ENCODE assay signal across 9 mouse cellular contexts in the genomic region with DNA sequence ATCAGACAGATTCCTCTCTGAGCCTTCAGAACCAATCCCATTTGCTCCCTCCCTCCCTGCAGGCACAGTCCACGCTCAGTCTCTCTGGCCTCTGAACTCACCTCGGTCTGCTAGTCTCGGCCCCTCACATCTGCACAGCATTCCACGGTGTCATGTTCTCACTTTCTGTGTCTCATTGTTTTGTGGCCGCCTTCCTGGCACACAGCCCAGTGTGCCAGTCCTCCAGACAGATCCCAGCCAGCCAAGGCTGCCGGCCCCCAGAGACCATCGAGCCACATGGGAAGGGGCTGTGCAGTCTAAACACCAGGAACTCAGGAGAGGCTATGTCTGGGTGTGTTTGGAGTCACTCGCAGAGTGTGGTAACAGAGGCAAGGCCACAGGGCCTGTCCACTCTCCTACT. TPM values are rescaled to one million over a fixed set of nuclear protein-coding genes. Genes with fewer than 3 reads are reported as not detected.
DNase-seq lines count a peak whose midpoint lies in the region; ATAC-seq and TF ChIP-seq lines count a peak whose summit lies in the region.
"Had no signal": no experiment of that assay in that cellular context is flagged by ENCODE, and none has a peak within 500 bp of the region (broad histone marks: within the 10 kb centered on the region; RNA-seq: fewer than 3 reads in every experiment).

No protein-coding gene starts in this region.

- H3K9ac ChIP-seq in embryonic facial prominence, embryonic 14.5 days (ENCODE audit: low read depth, low read length) = peak overlapping the region; percentile 19; the same call in 1 of the 2 replicates
- H3K9ac ChIP-seq in hindbrain, embryonic 13.5 days = no peak overlapping the region
- H3K9ac ChIP-seq in lung, embryonic 14.5 days = no peak overlapping the region

- peaks cover 36% of the 10 kb centered on the region for H3K4me1 ChIP-seq in embryonic facial prominence, embryonic 14.5 days (ENCODE audit: control insufficient read depth, insufficient read depth, low read length)
- H3K4me1 ChIP-seq in hindbrain, embryonic 13.5 days (replicated peaks) = peaks cover 24% of the 10 kb centered on the region
- peaks cover 38% of the 10 kb centered on the region for H3K4me1 ChIP-seq in lung, embryonic 14.5 days (ENCODE audit: insufficient read depth)

- ATAC-seq in embryonic facial prominence, embryonic 14.5 days (ENCODE audit: low read depth) = peak; percentile 91
- ATAC-seq in hindbrain, embryonic 13.5 days (ENCODE audit: low FRiP score) = peak; percentile 68
- ATAC-seq in lung, embryonic 14.5 days (ENCODE audit: insufficient read depth) = peak; percentile 84

- 0% methylated on average over 8 of the region's 8 CpGs for WGBS in embryonic facial prominence, embryonic 14.5 days
- WGBS in hindbrain, embryonic 13.5 days = 10% methylated on average over 8 of the region's 8 CpGs
- WGBS in lung, embryonic 14.5 days = 4% methylated on average over 8 of the region's 8 CpGs

- peak; percentile 42 for DNase-seq in adrenal gland, adult 2 months
- no peak for DNase-seq in adrenal gland, adult 8-10 months
- DNase-seq in embryonic facial prominence, embryonic 14.5 days (ENCODE audit: low spot score) = peak; percentile 93
- peak; percentile 85 for DNase-seq in lung, embryonic 14.5 days
- DNase-seq in retina, embryonic 14.5 days (ENCODE audit: low spot score) = peak; percentile 60
- no peak for DNase-seq in left cerebral cortex, postnatal 14 days (ENCODE audit: low spot score in 2 of 2)
- DNase-seq in layer of hippocampus, adult 18-20 months (ENCODE audit: low spot score in 2 of 2) = no peak

- TF ChIP-seq CTCF in lung, embryonic 14.5 days (IDR thresholded peaks at IDR 0.05; ENCODE audit: low read depth) = no peak

- no peak overlapping the region for H3K4me3 ChIP-seq in embryonic facial prominence, embryonic 14.5 days (ENCODE audit: low read depth, low read length)
- H3K4me3 ChIP-seq in hindbrain, embryonic 13.5 days = no peak overlapping the region
- H3K4me3 ChIP-seq in lung, embryonic 14.5 days (ENCODE audit: low read depth, low read length) = no peak overlapping the region

- intact Hi-C loops in left cerebral cortex, postnatal 14 days (cut with DNase I) = no loop called here

- H3K9me3 ChIP-seq in embryonic facial prominence, embryonic 14.5 days (ENCODE audit: control insufficient read depth, low read length) = no peaks in the 10 kb centered on the region
- no peaks in the 10 kb centered on the region for H3K9me3 ChIP-seq in hindbrain, embryonic 13.5 days
- H3K9me3 ChIP-seq in lung, embryonic 14.5 days (ENCODE audit: low read depth, low read length) = no peaks in the 10 kb centered on the region

- no peaks in the 10 kb centered on the region for H3K27me3 ChIP-seq in embryonic facial prominence, embryonic 14.5 days (replicated peaks; ENCODE audit: control insufficient read depth, insufficient read depth, low read length)
- H3K27me3 ChIP-seq in hindbrain, embryonic 13.5 days = no peaks in the 10 kb centered on the region
- no peaks in the 10 kb centered on the region for H3K27me3 ChIP-seq in lung, embryonic 14.5 days (ENCODE audit: insufficient read depth, low read length)

- H3K4me2 ChIP-seq in embryonic facial prominence, embryonic 14.5 days (ENCODE audit: low read depth, low read length) = peak overlapping the region; percentile 12; the same call in 1 of the 2 replicates
- H3K4me2 ChIP-seq in hindbrain, embryonic 13.5 days = no peak overlapping the region
- no peak overlapping the region for H3K4me2 ChIP-seq in lung, embryonic 14.5 days

- no peaks in the 10 kb centered on the region for H3K36me3 ChIP-seq in embryonic facial prominence, embryonic 14.5 days (ENCODE audit: control insufficient read depth, insufficient read depth, low read length)
- H3K36me3 ChIP-seq in hindbrain, embryonic 13.5 days = no peaks in the 10 kb centered on the region
- no peaks in the 10 kb centered on the region for H3K36me3 ChIP-seq in lung, embryonic 14.5 days (ENCODE audit: insufficient read depth)

- H3K27ac ChIP-seq in embryonic facial prominence, embryonic 14.5 days (replicated peaks; ENCODE audit: low read depth, low read length) = peak overlapping the region; percentile 84
- peak overlapping the region; percentile 77 for H3K27ac ChIP-seq in hindbrain, embryonic 13.5 days
- peak overlapping the region; percentile 89 for H3K27ac ChIP-seq in lung, embryonic 14.5 days (ENCODE audit: low read depth)

RNA-seq across cellular contexts. Expression of a gene that starts 22.9 kb away (rescaled TPM):
- 10 to 100 TPM; 46.9 to 53.0 TPM for total RNA-seq in adrenal gland, adult 2 months (2021)
- polyA plus RNA-seq in adrenal gland, adult 2 months (2012; rRNA removed) = 6.5 and 7.7 TPM in 2 replicates
- total RNA-seq in adrenal gland, adult 8-10 months (2022) = 10 to 100 TPM; 38.0 to 61.1 (median 44.6) TPM
- polyA plus RNA-seq in embryonic facial prominence, embryonic 14.5 days (2014; fragmentation: Nextera tagmentation; extraction: Ambion mirVana) = 39.5 and 40.2 TPM in 2 replicates
- polyA plus RNA-seq in hindbrain, embryonic 13.5 days (2015; fragmentation: Nextera tagmentation; extraction: Ambion mirVana) = 49.9 and 50.0 TPM in 2 replicates
- 50.1 and 52.9 TPM in 2 replicates for polyA plus RNA-seq in lung, embryonic 14.5 days (2014; fragmentation: Nextera tagmentation; extraction: Ambion mirVana)
- total RNA-seq in left cerebral cortex, postnatal 14 days (2021) = 10 to 100 TPM; 30.9 to 36.5 TPM
- total RNA-seq in layer of hippocampus, adult 18-20 months (2021) = 10 to 100 TPM; 27.9 to 29.4 TPM

RNA-seq across cellular contexts. Expression of a gene that starts 32.3 kb away (rescaled TPM):
- 1 to 10 TPM; 6.4 to 9.5 TPM for total RNA-seq in adrenal gland, adult 2 months (2021)
- polyA plus RNA-seq in adrenal gland, adult 2 months (2012; rRNA removed) = 14.3 and 16.2 TPM in 2 replicates
- 1 to 10 TPM; 4.6 to 8.5 (median 5.7) TPM for total RNA-seq in adrenal gland, adult 8-10 months (2022)
- polyA plus RNA-seq in embryonic facial prominence, embryonic 14.5 days (2014; fragmentation: Nextera tagmentation; extraction: Ambion mirVana) = 3.9 and 4.7 TPM in 2 replicates
- 4.9 and 5.3 TPM in 2 replicates for polyA plus RNA-seq in hindbrain, embryonic 13.5 days (2015; fragmentation: Nextera tagmentation; extraction: Ambion mirVana)
- polyA plus RNA-seq in lung, embryonic 14.5 days (2014; fragmentation: Nextera tagmentation; extraction: Ambion mirVana) = 0.34 TPM in 1 of 2 replicates, not detected in the other
- total RNA-seq in left cerebral cortex, postnatal 14 days (2021) = not detected
- not detected for total RNA-seq in layer of hippocampus, adult 18-20 months (2021)
- total RNA-seq: gastrocnemius, postnatal 4 days had no signal

RNA-seq across cellular contexts. Expression of a gene that starts 49.9 kb away (rescaled TPM):
- total RNA-seq in adrenal gland, adult 2 months (2021) = 10 to 100 TPM; 34.1 to 43.0 TPM
- 7.4 and 8.6 TPM in 2 replicates for polyA plus RNA-seq in adrenal gland, adult 2 months (2012; rRNA removed)
- 10 to 100 TPM; 42.6 to 60.9 (median 46.0) TPM for total RNA-seq in adrenal gland, adult 8-10 months (2022)
- 13.8 and 14.5 TPM in 2 replicates for polyA plus RNA-seq in embryonic facial prominence, embryonic 14.5 days (2014; fragmentation: Nextera tagmentation; extraction: Ambion mirVana)
- 27.1 and 27.7 TPM in 2 replicates for polyA plus RNA-seq in hindbrain, embryonic 13.5 days (2015; fragmentation: Nextera tagmentation; extraction: Ambion mirVana)
- 16.5 and 16.6 TPM in 2 replicates for polyA plus RNA-seq in lung, embryonic 14.5 days (2014; fragmentation: Nextera tagmentation; extraction: Ambion mirVana)
- 100 to 1,000 TPM; 132 to 137 TPM for total RNA-seq in left cerebral cortex, postnatal 14 days (2021)
- total RNA-seq in layer of hippocampus, adult 18-20 months (2021) = 10 to 100 TPM; 93.4 to 97.0 TPM

RNA-seq across cellular contexts. Expression of a gene that starts 55.9 kb away (rescaled TPM):
- 1 to 10 TPM; 5.1 to 8.5 TPM for total RNA-seq in adrenal gland, adult 2 months (2021)
- 8.4 and 9.4 TPM in 2 replicates for polyA plus RNA-seq in adrenal gland, adult 2 months (2012; rRNA removed)
- 1 to 10 TPM; 5.5 to 8.7 (median 7.0) TPM for total RNA-seq in adrenal gland, adult 8-10 months (2022)
- 124 and 127 TPM in 2 replicates for polyA plus RNA-seq in embryonic facial prominence, embryonic 14.5 days (2014; fragmentation: Nextera tagmentation; extraction: Ambion mirVana)
- polyA plus RNA-seq in hindbrain, embryonic 13.5 days (2015; fragmentation: Nextera tagmentation; extraction: Ambion mirVana) = 34.1 and 35.8 TPM in 2 replicates
- polyA plus RNA-seq in lung, embryonic 14.5 days (2014; fragmentation: Nextera tagmentation; extraction: Ambion mirVana) = 70.3 and 82.4 TPM in 2 replicates
- 10 to 100 TPM in 1 of 2 experiments, 1 to 10 TPM in 1; 9.4 to 10.1 TPM for total RNA-seq in left cerebral cortex, postnatal 14 days (2021)
- 1 to 10 TPM; 3.1 to 4.7 TPM for total RNA-seq in layer of hippocampus, adult 18-20 months (2021)

Comparison
In these comparisons a context has a peak if more than half of its experiments do, and no peak if none do; other contexts are left out.
1. DNase-seq: peak in adrenal gland, adult 2 months (single experiment), embryonic facial prominence, embryonic 14.5 days (single experiment), lung, embryonic 14.5 days (single experiment) and retina, embryonic 14.5 days (single experiment); none in adrenal gland, adult 8-10 months (single experiment), left cerebral cortex, postnatal 14 days (0 of 2) and layer of hippocampus, adult 18-20 months (0 of 2).
2. RNA of a gene that starts 32.3 kb away (total RNA-seq): 6.4 to 9.5 TPM in adrenal gland, adult 2 months and 4.6 to 8.5 TPM in adrenal gland, adult 8-10 months; not detected in left cerebral cortex, postnatal 14 days and not detected in layer of hippocampus, adult 18-20 months; every median in the first group is over 4 times any median in the second.
3. Peak in every context shown above with its lines, with median percentiles within 50 percentile points of each other: ATAC-seq and H3K27ac ChIP-seq.